Comparison of ENCODE assay signal across 9 mouse cellular contexts in the genomic region with DNA sequence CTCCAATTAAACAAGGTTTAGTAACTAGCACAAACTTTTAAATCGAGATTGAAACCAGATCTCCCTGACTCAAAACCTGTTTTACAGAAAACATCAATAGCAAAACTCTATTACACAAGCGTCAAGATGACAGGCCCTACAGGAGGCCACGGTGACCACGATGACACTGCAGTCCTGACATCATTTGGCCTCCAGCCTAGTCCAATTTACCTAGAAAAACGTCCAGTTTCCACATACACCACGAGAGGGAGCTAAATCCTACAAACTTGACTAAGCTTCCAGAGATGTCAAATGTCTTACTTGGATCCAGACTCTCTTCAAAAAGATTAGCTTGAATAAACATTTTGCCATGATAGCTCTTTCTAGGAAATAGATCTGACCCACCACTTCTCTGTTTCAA. TPM values are rescaled to one million over a fixed set of nuclear protein-coding genes. Genes with fewer than 3 reads are reported as not detected.
A peak's percentile ranks its signal among the peaks of the same experiment; 100 is the strongest.
DNase-seq lines count a peak whose midpoint lies in the region; ATAC-seq lines count a peak whose summit lies in the region.
"Had no signal": no experiment of that assay in that cellular context is flagged by ENCODE, and none has a peak within 500 bp of the region (broad histone marks: within the 10 kb centered on the region; RNA-seq: fewer than 3 reads in every experiment).

No protein-coding gene starts in this region.

- 36% methylated on average over 6 of the region's 6 CpGs for WGBS in midbrain, embryonic 11.5 days
- 26% methylated on average over 6 of the region's 6 CpGs for WGBS in midbrain, embryonic 13.5 days
- WGBS in forebrain, embryonic 13.5 days: 28% methylated on average over 6 of the region's 6 CpGs

- DNase-seq in midbrain, embryonic 11.5 days (ENCODE audit: low spot score, missing footprints): peak; percentile 94
- peak; percentile 87 for DNase-seq in Muller cell, postnatal 12 days (ENCODE audit: inconsistent ontology term)
- peak; percentile 66 for DNase-seq in cerebellum, adult 11 months
- peak; percentile 26 for DNase-seq in gastrocnemius, postnatal 25 days
- DNase-seq in layer of hippocampus, postnatal 10 days (ENCODE audit: low spot score in 2 of 2): peak; percentile 40 to 60
- peak; percentile 46 for DNase-seq in retina, adult 2 months (ENCODE audit: low read depth, low spot score)

- H3K27ac ChIP-seq in midbrain, embryonic 11.5 days (ENCODE audit: low read depth, low read length): no peak overlapping the region
- no peak overlapping the region for H3K27ac ChIP-seq in midbrain, embryonic 13.5 days
- H3K27ac ChIP-seq in forebrain, embryonic 13.5 days: no peak overlapping the region
- H3K27ac ChIP-seq: heart, embryonic 15.5 days had no signal

- no peak for ATAC-seq in midbrain, embryonic 11.5 days (ENCODE audit: low FRiP score)
- no peak for ATAC-seq in midbrain, embryonic 13.5 days
- ATAC-seq in forebrain, embryonic 13.5 days: no peak

- no peaks in the 10 kb centered on the region for H3K9me3 ChIP-seq in midbrain, embryonic 11.5 days (ENCODE audit: control insufficient read depth, low read length)
- H3K9me3 ChIP-seq in midbrain, embryonic 13.5 days: no peaks in the 10 kb centered on the region
- H3K9me3 ChIP-seq in forebrain, embryonic 13.5 days (replicated peaks): no peaks in the 10 kb centered on the region
- H3K9me3 ChIP-seq: heart, embryonic 15.5 days had no signal

- H3K4me2 ChIP-seq in midbrain, embryonic 11.5 days: no peak overlapping the region
- no peak overlapping the region for H3K4me2 ChIP-seq in midbrain, embryonic 13.5 days (replicated peaks)
- H3K4me2 ChIP-seq in forebrain, embryonic 13.5 days: no peak overlapping the region
- H3K4me2 ChIP-seq: heart, embryonic 15.5 days had no signal

- H3K9ac ChIP-seq in midbrain, embryonic 11.5 days (ENCODE audit: low read length): no peak overlapping the region
- no peak overlapping the region for H3K9ac ChIP-seq in midbrain, embryonic 13.5 days (replicated peaks)
- no peak overlapping the region for H3K9ac ChIP-seq in forebrain, embryonic 13.5 days
- H3K9ac ChIP-seq: heart, embryonic 15.5 days had no signal

- no peaks in the 10 kb centered on the region for H3K27me3 ChIP-seq in midbrain, embryonic 11.5 days (ENCODE audit: control insufficient read depth, insufficient read depth, low read length)
- no peaks in the 10 kb centered on the region for H3K27me3 ChIP-seq in midbrain, embryonic 13.5 days
- H3K27me3 ChIP-seq in forebrain, embryonic 13.5 days: no peaks in the 10 kb centered on the region
- H3K27me3 ChIP-seq: heart, embryonic 15.5 days had no signal

- peaks cover 5% of the 10 kb centered on the region; the same call in 1 of the 2 replicates for H3K4me1 ChIP-seq in midbrain, embryonic 11.5 days (ENCODE audit: control insufficient read depth, insufficient read depth, low read length)
- H3K4me1 ChIP-seq in midbrain, embryonic 13.5 days (replicated peaks): peaks cover 17% of the 10 kb centered on the region
- peaks cover 12% of the 10 kb centered on the region for H3K4me1 ChIP-seq in forebrain, embryonic 13.5 days

- no peak overlapping the region for H3K4me3 ChIP-seq in midbrain, embryonic 11.5 days (ENCODE audit: low read depth, low read length)
- H3K4me3 ChIP-seq in midbrain, embryonic 13.5 days (replicated peaks): no peak overlapping the region
- no peak overlapping the region for H3K4me3 ChIP-seq in forebrain, embryonic 13.5 days
- H3K4me3 ChIP-seq: heart, embryonic 15.5 days had no signal

- H3K36me3 ChIP-seq in midbrain, embryonic 11.5 days (ENCODE audit: control insufficient read depth, insufficient read depth, low read length): no peaks in the 10 kb centered on the region; the same call in none of the 2 replicates
- H3K36me3 ChIP-seq in midbrain, embryonic 13.5 days: peaks cover 56% of the 10 kb centered on the region
- peaks cover 61% of the 10 kb centered on the region for H3K36me3 ChIP-seq in forebrain, embryonic 13.5 days (ENCODE audit: poor library complexity, severe bottlenecking)

RNA-seq across cellular contexts. Expression of a gene that starts 19.5 kb away (rescaled TPM):
- polyA plus RNA-seq in midbrain, embryonic 11.5 days (2014; fragmentation: Nextera tagmentation; extraction: Ambion mirVana): 97.2 and 103 TPM in 2 replicates
- 102 and 104 TPM in 2 replicates for polyA plus RNA-seq in midbrain, embryonic 13.5 days (2015; fragmentation: Nextera tagmentation; extraction: Ambion mirVana)
- total RNA-seq in gastrocnemius, postnatal 25 days (2021): 100 to 1,000 TPM; 132 to 141 TPM
- 100 to 1,000 TPM; 254 to 258 TPM for total RNA-seq in layer of hippocampus, postnatal 10 days (2021)
- 90.0 and 98.0 TPM in 2 replicates for polyA plus RNA-seq in forebrain, embryonic 13.5 days (2015; fragmentation: Nextera tagmentation; extraction: Ambion mirVana)

RNA-seq across cellular contexts. Expression of a gene that starts 38.9 kb away (rescaled TPM):
- 17.0 and 20.9 TPM in 2 replicates for polyA plus RNA-seq in midbrain, embryonic 11.5 days (2014; fragmentation: Nextera tagmentation; extraction: Ambion mirVana)
- polyA plus RNA-seq in midbrain, embryonic 13.5 days (2015; fragmentation: Nextera tagmentation; extraction: Ambion mirVana): 16.9 and 18.3 TPM in 2 replicates
- total RNA-seq in gastrocnemius, postnatal 25 days (2021): 1 to 10 TPM; 3.5 to 4.3 TPM
- 10 to 100 TPM; 19.7 to 21.2 TPM for total RNA-seq in layer of hippocampus, postnatal 10 days (2021)
- polyA plus RNA-seq in forebrain, embryonic 13.5 days (2015; fragmentation: Nextera tagmentation; extraction: Ambion mirVana): 18.6 and 19.1 TPM in 2 replicates

RNA-seq across cellular contexts. Expression of a gene that starts 52.8 kb away (rescaled TPM):
- 64.6 and 81.3 TPM in 2 replicates for polyA plus RNA-seq in midbrain, embryonic 11.5 days (2014; fragmentation: Nextera tagmentation; extraction: Ambion mirVana)
- 92.3 and 98.0 TPM in 2 replicates for polyA plus RNA-seq in midbrain, embryonic 13.5 days (2015; fragmentation: Nextera tagmentation; extraction: Ambion mirVana)
- total RNA-seq in gastrocnemius, postnatal 25 days (2021): 10 to 100 TPM; 15.5 to 18.4 TPM
- 10 to 100 TPM; 62.1 to 70.8 TPM for total RNA-seq in layer of hippocampus, postnatal 10 days (2021)
- 78.6 and 81.2 TPM in 2 replicates for polyA plus RNA-seq in forebrain, embryonic 13.5 days (2015; fragmentation: Nextera tagmentation; extraction: Ambion mirVana)

RNA-seq across cellular contexts. Expression of a gene that starts 53.5 kb away (rescaled TPM):
- polyA plus RNA-seq in midbrain, embryonic 11.5 days (2014; fragmentation: Nextera tagmentation; extraction: Ambion mirVana): 32.9 and 37.8 TPM in 2 replicates
- 45.3 and 53.6 TPM in 2 replicates for polyA plus RNA-seq in midbrain, embryonic 13.5 days (2015; fragmentation: Nextera tagmentation; extraction: Ambion mirVana)
- total RNA-seq in gastrocnemius, postnatal 25 days (2021): 10 to 100 TPM; 19.4 TPM
- total RNA-seq in layer of hippocampus, postnatal 10 days (2021): 10 to 100 TPM; 58.6 to 61.3 TPM
- 47.3 and 49.5 TPM in 2 replicates for polyA plus RNA-seq in forebrain, embryonic 13.5 days (2015; fragmentation: Nextera tagmentation; extraction: Ambion mirVana)

Comparison
In these comparisons a context has a peak if more than half of its experiments do, and no peak if none do; other contexts are left out.
1. DNase-seq: peak in every context shown above with its lines; median percentile 94 in midbrain, embryonic 11.5 days; 87 in Muller cell, postnatal 12 days; 66 in cerebellum, adult 11 months; 50 in layer of hippocampus, postnatal 10 days; 46 in retina, adult 2 months; 26 in gastrocnemius, postnatal 25 days.